Mouse (Mus musculus): ENCODE measurements around the gene Cryba4. TPM values are rescaled to one million over a fixed set of nuclear protein-coding genes. Genes with fewer than 3 reads are reported as not detected.
A peak's percentile ranks its signal among the peaks of the same experiment; 100 is the strongest.

The Cryba4 gene
- polyA plus RNA-seq, 1 experiment from 2014 or later = 1.7 TPM

DNA sequence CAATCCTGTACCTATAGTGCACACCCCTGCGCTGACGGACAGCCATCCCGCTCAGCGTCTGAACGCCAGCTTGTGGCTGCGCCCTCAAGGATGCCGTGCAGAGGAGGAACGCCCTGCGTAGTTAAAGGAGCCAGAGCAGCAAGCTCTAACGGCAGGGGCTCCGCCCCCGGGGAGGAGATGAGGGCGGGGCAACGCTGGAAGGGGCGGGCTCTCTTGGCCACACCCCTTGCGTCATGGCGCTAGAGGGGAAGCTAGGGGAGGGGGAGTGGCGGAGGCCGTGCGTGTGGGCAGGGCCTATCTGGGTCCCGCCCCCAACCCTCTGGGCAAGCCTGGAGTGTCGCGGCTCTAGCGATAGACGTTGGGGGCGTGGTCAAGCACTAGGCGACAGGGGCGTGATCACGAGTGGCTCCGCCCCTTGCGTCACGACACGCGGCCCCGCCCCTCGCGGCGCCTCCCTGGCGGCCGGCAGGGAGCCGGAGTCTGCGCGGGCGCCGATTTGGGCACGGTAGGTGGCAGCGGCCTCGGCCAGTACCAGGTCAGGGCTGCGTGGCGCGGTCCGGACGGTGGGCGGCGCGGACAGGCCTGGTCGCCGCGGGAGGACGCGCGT is 24.1 kb upstream of the Cryba4 start, which contains the start of gene Tpst2:
Tpst2 (plus strand) TSS at position 425 of the 607 bp plus-strand sequence.
- Histone ChIP-seq H3K9ac (replicated peaks) (peak within 1 kb of the TSS; percentile 73), H3K4me3 (replicated peaks) (peak within 1 kb of the TSS; percentile 77), H3K27ac (replicated peaks) (peak within 1 kb of the TSS; percentile 88), H3K4me2 (peak within 1 kb of the TSS; percentile 93), H3K4me1 (peaks cover 38% of the 10 kb centered on the region), H3K36me3 (no peaks in the 10 kb centered on the region), H3K27me3 (replicated peaks) (0 out of 2 replicates have a peak, but pooled peaks cover 3% of the 10 kb centered on the region), H3K9me3 (replicated peaks) (no peaks in the 10 kb centered on the region)
- ATAC-seq (ENCODE audit: low FRiP score) = peak; percentile 95
- under 1% methylated on average over 50 of the region's 62 CpGs for WGBS

GRCm38 (mm10) chr5:112275021-112275804 is 22.9 kb upstream of the Cryba4 start:
- no peak for ATAC-seq (ENCODE audit: low FRiP score)
- Histone ChIP-seq H3K4me2 (peak overlapping the region; percentile 70), H3K9me3 (replicated peaks) (no peaks in the 10 kb centered on the region), H3K27me3 (replicated peaks) (0 out of 2 replicates have a peak, but pooled peaks cover 3% of the 10 kb centered on the region), H3K4me3 (replicated peaks) (peak overlapping the region; percentile 77; the same call in 1 of the 2 replicates), H3K36me3 (no peaks in the 10 kb centered on the region), H3K4me1 (peaks cover 50% of the 10 kb centered on the region), H3K27ac (replicated peaks) (peak overlapping the region; percentile 88; the same call in 1 of the 2 replicates), H3K9ac (replicated peaks) (no peak overlapping the region)
- 52% methylated on average over 3 of the region's 4 CpGs for WGBS

DNA sequence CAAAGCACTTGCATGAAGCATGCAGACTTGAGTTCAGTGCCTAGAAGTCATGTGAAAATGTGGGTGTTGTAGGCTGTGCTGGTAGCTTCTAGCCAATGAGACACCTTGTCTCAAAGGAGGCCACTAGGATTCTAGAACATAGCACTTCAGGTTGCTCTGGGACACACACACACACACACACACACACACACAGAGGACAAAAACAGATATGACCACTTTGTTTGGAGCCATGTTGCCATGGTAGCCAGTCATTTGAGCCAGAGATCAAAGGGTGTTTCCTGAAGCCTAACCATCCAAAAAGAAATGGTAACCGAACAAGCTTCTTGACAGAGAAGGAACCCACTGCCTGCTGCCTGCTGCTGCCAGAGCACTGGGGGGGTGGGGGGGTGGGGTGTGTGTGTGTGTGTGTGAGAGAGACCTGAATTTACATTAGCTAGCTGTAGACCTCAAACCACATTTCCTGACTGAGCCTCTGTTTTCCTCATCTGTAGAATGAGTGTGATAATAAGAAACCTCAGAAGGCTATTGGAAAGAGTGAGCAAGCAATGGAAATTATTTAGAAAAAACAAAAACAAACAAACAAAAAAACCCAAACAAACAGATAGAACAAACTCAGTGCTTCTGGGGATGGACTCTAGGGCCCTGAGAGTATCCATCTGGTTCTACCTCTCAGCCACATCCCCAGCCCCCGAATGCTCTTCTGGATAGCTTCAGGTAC is 21.6 kb upstream of the Cryba4 start:
- Histone ChIP-seq H3K9me3 (replicated peaks) (no peaks in the 10 kb centered on the region), H3K27ac (replicated peaks) (no peak overlapping the region), H3K4me1 (peaks cover 42% of the 10 kb centered on the region), H3K36me3 (no peaks in the 10 kb centered on the region), H3K4me3 (replicated peaks) (no peak overlapping the region), H3K27me3 (replicated peaks) (0 out of 2 replicates have a peak, but pooled peaks cover 3% of the 10 kb centered on the region), H3K9ac (replicated peaks) (no peak overlapping the region), H3K4me2 (no peak overlapping the region)
- no peak for ATAC-seq (ENCODE audit: low FRiP score)
- 45% methylated on average over 2 of the region's 2 CpGs for WGBS

- no peak for ATAC-seq (ENCODE audit: low FRiP score)
- H3K4me2 ChIP-seq = no peak overlapping the region
- H3K36me3 ChIP-seq = no peaks in the 10 kb centered on the region
- H3K27me3 ChIP-seq (replicated peaks) = 0 out of 2 replicates have a peak, but pooled peaks cover 8% of the 10 kb centered on the region
- no peak overlapping the region for H3K9ac ChIP-seq (replicated peaks)
- H3K4me1 ChIP-seq = peaks cover 33% of the 10 kb centered on the region
- H3K27ac ChIP-seq (replicated peaks) = no peak overlapping the region
- 77% methylated on average over 2 of the region's 2 CpGs for WGBS
- H3K4me3 ChIP-seq (replicated peaks) = no peak overlapping the region
- H3K9me3 ChIP-seq (replicated peaks) = no peaks in the 10 kb centered on the region
Measured at GRCm38 (mm10) chr5:112272934-112273333, 20.6 kb upstream of the Cryba4 start.

DNA sequence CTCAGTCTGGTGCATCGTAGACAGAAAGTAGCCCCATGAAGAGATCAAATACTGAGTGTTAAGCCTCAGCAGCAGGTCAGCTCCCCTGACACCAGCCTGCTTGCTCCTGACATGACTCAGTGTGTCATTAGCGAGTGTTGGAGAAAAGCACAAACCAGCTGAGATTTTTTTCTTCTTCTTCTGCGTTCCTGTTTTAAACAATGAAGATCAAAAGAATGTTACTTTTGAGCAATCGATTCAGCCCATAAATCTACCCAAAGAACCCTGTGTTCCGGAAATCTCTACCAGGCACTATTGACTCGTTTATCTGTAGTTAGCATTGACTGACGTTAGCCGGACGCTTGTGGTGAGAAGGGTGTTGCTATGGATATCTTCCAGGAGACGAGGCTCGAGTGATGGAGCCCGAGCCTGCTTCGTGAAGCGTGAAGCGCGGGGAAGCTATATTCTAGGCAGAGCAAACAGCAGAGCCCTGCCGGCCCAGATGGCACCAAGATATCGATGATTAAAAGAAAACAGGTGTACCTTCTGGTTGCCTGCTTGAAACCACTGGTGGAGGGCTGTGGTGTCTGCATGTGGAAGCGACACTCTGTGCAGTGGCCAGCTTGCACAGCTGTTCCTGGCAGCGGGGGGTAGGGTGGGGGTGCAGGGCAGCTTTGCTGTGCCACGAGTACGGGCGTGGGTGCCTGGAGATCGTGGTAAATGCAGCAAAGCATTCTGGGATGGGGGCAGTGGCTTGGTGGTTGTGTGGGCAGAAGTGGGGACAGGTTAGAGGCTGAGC is 18.6 kb upstream of the Cryba4 start:
- peak; percentile 51; the same call in 1 of the 2 replicates for ATAC-seq (ENCODE audit: low FRiP score)
- no peaks in the 10 kb centered on the region for H3K36me3 ChIP-seq
- no peaks in the 10 kb centered on the region for H3K9me3 ChIP-seq (replicated peaks)
- peak overlapping the region; percentile 18; the same call in 1 of the 2 replicates for H3K9ac ChIP-seq (replicated peaks)
- 18% methylated on average over 24 of the region's 24 CpGs for WGBS
- no peak overlapping the region; the same call in 1 of the 2 replicates for H3K4me3 ChIP-seq (replicated peaks)
- H3K27me3 ChIP-seq (replicated peaks) = 0 out of 2 replicates have a peak, but pooled peaks cover 10% of the 10 kb centered on the region
- H3K4me2 ChIP-seq = peak overlapping the region; percentile 39
- H3K27ac ChIP-seq (replicated peaks) = peak overlapping the region; percentile 45
- H3K4me1 ChIP-seq = peaks cover 23% of the 10 kb centered on the region

DNA sequence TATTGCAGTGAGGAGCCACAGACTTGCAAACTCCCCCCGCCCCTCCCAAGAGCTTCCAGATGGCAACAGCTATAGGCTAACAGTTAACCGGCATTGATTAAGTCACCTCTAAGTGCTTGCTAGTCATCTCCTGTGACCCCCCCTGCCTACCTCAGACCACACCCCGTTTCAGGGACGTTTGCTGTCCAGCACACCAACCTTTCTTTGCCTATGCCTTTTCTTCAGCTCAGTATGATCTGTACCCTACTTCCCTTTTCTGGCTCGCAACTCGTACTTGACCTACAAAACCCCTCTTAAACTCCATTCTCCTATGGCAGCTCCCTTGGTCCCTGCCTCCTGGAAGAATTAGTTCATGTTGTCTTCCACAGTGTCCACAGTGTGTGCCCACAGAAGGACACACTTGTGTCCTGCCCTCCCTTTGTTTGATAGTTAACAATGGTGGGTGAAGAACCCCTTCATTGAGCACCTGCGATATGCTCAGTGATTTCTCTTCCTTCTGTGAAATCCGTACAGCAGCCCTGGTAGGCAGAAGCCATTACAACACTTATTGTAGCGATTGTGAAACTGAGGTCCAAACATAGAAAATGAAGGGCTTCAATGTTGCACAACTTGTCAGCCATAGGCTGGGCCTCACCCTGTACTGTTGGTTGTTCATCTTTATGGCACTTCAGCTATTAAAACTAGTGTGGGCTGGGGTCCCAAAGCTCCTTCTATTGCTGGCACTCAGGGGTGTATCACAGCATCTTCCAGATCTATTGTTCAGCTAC is 13.9 kb upstream of the Cryba4 start:
- no peak overlapping the region for H3K9ac ChIP-seq (replicated peaks)
- H3K4me3 ChIP-seq (replicated peaks) = no peak overlapping the region
- ATAC-seq (ENCODE audit: low FRiP score) = no peak
- H3K4me1 ChIP-seq = peaks cover 17% of the 10 kb centered on the region
- no peak overlapping the region for H3K27ac ChIP-seq (replicated peaks)
- H3K9me3 ChIP-seq (replicated peaks) = no peaks in the 10 kb centered on the region
- 65% methylated on average over 9 of the region's 9 CpGs for WGBS
- H3K36me3 ChIP-seq = no peaks in the 10 kb centered on the region
- peak overlapping the region; percentile 36 for H3K4me2 ChIP-seq
- H3K27me3 ChIP-seq (replicated peaks) = 0 out of 2 replicates have a peak, but pooled peaks cover 7% of the 10 kb centered on the region

DNA sequence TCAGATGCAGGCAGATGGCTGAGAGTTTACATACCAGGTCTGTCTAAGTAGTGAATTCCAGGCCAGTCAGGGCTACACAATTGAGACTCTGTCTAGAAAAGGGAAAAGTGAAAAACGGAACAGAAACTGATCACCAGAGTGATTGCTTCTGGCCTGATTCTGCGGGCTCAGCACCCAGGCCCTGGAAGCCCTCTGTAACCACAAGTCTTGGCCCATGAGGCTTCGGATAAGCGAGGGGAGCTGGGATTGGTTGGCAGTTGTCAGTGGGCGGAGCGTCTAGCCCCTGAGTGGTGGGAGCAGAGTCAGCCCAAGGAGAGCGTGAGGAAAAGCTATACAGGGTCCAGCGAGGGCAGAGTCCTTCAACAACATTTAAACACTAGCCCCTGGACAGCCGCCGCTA is 13.2 kb upstream of the Cryba4 start:
- Histone ChIP-seq H3K27ac (replicated peaks) (no peak overlapping the region), H3K9me3 (replicated peaks) (no peaks in the 10 kb centered on the region), H3K9ac (replicated peaks) (no peak overlapping the region), H3K27me3 (replicated peaks) (0 out of 2 replicates have a peak, but pooled peaks cover 7% of the 10 kb centered on the region), H3K36me3 (no peaks in the 10 kb centered on the region), H3K4me3 (replicated peaks) (no peak overlapping the region), H3K4me1 (peaks cover 11% of the 10 kb centered on the region), H3K4me2 (peak overlapping the region; percentile 36)
- WGBS = 10% methylated on average over 10 of the region's 10 CpGs
- ATAC-seq (ENCODE audit: low FRiP score) = no peak

DNA sequence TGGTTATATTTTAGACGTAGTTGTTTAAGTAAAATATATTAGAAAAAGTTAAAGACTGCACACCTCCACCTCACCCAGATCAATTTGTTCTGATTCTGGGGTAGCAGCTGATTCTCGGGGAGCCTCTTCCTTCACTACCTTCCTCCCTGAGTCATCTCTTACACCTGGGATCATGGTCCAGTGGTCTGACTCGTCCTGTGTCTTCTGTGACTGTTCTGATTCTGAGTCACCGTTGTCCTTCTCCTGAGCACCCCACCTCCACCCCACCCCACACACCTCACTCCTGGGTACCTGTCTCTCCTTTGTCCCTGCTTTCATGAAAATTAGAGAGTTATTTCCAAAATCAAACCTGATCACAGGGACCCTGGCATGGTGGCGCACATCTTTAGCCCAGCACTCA is 12.8 kb upstream of the Cryba4 start:
- WGBS = 86% methylated on average over 5 of the region's 5 CpGs
- Histone ChIP-seq H3K4me3 (replicated peaks) (no peak overlapping the region), H3K36me3 (no peaks in the 10 kb centered on the region), H3K9ac (replicated peaks) (no peak overlapping the region), H3K9me3 (replicated peaks) (no peaks in the 10 kb centered on the region), H3K4me2 (no peak overlapping the region), H3K27ac (replicated peaks) (no peak overlapping the region), H3K27me3 (replicated peaks) (0 out of 2 replicates have a peak, but pooled peaks cover 7% of the 10 kb centered on the region), H3K4me1 (peaks cover 6% of the 10 kb centered on the region; the same call in 1 of the 2 replicates)
- ATAC-seq (ENCODE audit: low FRiP score) = no peak

DNA sequence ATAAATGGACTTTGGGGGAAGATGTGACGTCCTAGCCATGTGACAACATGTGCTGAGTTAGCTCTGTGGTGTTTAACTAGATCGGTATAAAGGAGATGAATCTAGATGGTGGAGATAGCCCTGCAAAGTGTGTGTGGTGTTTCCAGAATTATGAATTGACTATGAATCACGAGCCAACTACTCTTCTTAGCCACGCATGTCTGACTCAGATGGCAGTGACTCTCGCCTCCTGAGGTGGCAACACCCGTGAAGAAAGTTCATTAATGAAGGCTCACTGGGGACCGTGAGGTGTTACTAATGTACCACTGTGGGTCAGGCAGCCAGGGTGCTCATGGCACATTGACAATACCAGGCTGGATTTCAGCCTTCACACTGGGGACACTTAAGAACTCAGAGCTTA is 11.8 kb upstream of the Cryba4 start:
- H3K36me3 ChIP-seq = no peaks in the 10 kb centered on the region
- no peak overlapping the region for H3K27ac ChIP-seq (replicated peaks)
- no peak overlapping the region for H3K9ac ChIP-seq (replicated peaks)
- H3K9me3 ChIP-seq (replicated peaks) = no peaks in the 10 kb centered on the region
- ATAC-seq (ENCODE audit: low FRiP score) = no peak
- H3K4me2 ChIP-seq = no peak overlapping the region
- no peak overlapping the region for H3K4me3 ChIP-seq (replicated peaks)
- H3K4me1 ChIP-seq = 0 out of 2 replicates have a peak, but pooled peaks cover 6% of the 10 kb centered on the region
- 84% methylated on average over 7 of the region's 7 CpGs for WGBS
- H3K27me3 ChIP-seq (replicated peaks) = 0 out of 2 replicates have a peak, but pooled peaks cover 7% of the 10 kb centered on the region

DNA sequence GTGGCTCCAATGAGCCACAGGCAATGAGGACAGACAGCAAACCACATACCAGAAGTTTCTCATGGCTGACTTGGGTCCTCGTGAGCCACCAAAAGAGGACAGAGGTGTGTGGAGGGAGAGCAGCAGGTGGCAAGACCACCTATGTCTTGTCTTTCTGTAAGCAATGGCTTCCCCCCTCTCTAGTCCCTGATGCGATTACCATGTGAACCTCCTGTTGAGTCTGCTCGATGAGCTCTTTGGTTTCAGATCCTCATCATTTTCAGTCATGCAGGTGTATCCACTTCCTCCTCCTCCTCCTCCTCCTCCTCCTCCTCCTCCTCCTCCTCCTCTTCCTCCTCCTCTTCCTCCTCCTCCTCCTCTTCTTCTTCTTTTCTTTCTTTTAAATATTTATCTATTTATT is 8.5 kb upstream of the Cryba4 start:
- H3K9ac ChIP-seq (replicated peaks) = no peak overlapping the region
- ATAC-seq (ENCODE audit: low FRiP score) = no peak
- no peaks in the 10 kb centered on the region for H3K36me3 ChIP-seq
- no peaks in the 10 kb centered on the region for H3K9me3 ChIP-seq (replicated peaks)
- H3K4me1 ChIP-seq = peaks cover 13% of the 10 kb centered on the region; the same call in 1 of the 2 replicates
- no peaks in the 10 kb centered on the region for H3K27me3 ChIP-seq (replicated peaks)
- H3K27ac ChIP-seq (replicated peaks) = no peak overlapping the region
- no peak overlapping the region for H3K4me2 ChIP-seq
- H3K4me3 ChIP-seq (replicated peaks) = no peak overlapping the region
- 88% methylated on average over 3 of the region's 3 CpGs for WGBS

All from neural tube, embryonic 15.5 days (tissue).